In the genomic region with DNA sequence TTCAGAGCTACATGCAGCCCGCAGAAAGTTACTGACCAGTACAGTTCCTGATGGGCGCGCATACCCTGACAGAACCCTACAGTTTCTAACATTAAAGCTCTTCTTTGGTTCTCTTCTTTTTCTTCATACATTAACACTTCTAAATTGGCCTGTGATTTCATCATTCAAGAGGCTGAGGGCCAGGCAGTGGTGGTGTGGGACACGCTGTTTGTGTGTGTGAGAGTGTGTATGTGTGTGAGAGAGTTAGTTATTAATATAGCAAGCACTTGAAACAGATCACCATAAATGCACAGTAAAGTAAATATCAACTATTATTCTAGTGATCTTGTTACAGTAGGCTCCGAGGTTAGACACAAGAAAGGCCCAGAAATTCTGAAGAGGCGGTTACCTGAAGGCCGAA, we compare ENCODE assay signal across 8 mouse cellular contexts. TPM values are rescaled to one million over a fixed set of nuclear protein-coding genes. Genes with fewer than 3 reads are reported as not detected.
A peak's percentile ranks its signal among the peaks of the same experiment; 100 is the strongest.
DNase-seq lines count a peak whose midpoint lies in the region; ATAC-seq and TF ChIP-seq lines count a peak whose summit lies in the region.

No protein-coding gene starts in this region.

- TF ChIP-seq EP300 in liver, embryonic 14.5 days (IDR thresholded peaks at IDR 0.05; ENCODE audit: low read depth), result no peak
- no peak for TF ChIP-seq EP300 in stomach, postnatal 0 days (optimal IDR thresholded peaks at IDR 0.05)

- H3K4me2 ChIP-seq in liver, embryonic 14.5 days (ENCODE audit: low read depth), result peak overlapping the region; percentile 79
- peak overlapping the region; percentile 79 for H3K4me2 ChIP-seq in stomach, postnatal 0 days (replicated peaks; ENCODE audit: low read depth)

- ATAC-seq in liver, embryonic 14.5 days (ENCODE audit: insufficient read depth), result peak; percentile 8; the same call in 1 of the 2 replicates
- peak; percentile 31; the same call in 1 of the 2 replicates for ATAC-seq in stomach, postnatal 0 days (ENCODE audit: low FRiP score, low TSS enrichment)

- peak overlapping the region; percentile 87 for H3K27ac ChIP-seq in gastrocnemius, adult 2 months
- H3K27ac ChIP-seq in thymus, adult 2 months (ENCODE audit: control insufficient read depth, insufficient read depth, low read length), result no peak overlapping the region
- no peak overlapping the region; the same call in 1 of the 2 replicates for H3K27ac ChIP-seq in liver, embryonic 14.5 days
- H3K27ac ChIP-seq in stomach, postnatal 0 days (replicated peaks), result no peak overlapping the region

- no peak for TF ChIP-seq CTCF in gastrocnemius, adult 2 months (IDR thresholded peaks at IDR 0.05)
- no peak for TF ChIP-seq CTCF in thymus, adult 2 months (IDR thresholded peaks at IDR 0.05; ENCODE audit: borderline replicate concordance, control insufficient read depth, extremely low read depth, insufficient read depth, low read length, poor library complexity)
- TF ChIP-seq CTCF in liver, embryonic 14.5 days (IDR thresholded peaks at IDR 0.05; ENCODE audit: low read depth), result no peak
- TF ChIP-seq CTCF in stomach, postnatal 0 days (IDR thresholded peaks at IDR 0.05; ENCODE audit: low read depth), result no peak

- DNase-seq in gastrocnemius, adult 2 months, result peak; percentile 22
- DNase-seq in gastrocnemius, postnatal 10 days, result no peak
- DNase-seq in thymus, adult 2 months, result no peak
- DNase-seq in thymus, postnatal 0 days (ENCODE audit: low spot score), result no peak
- DNase-seq in liver, embryonic 14.5 days (ENCODE audit: low read depth in 3 of 3, low spot score in 3 of 3), result no peak
- no peak for DNase-seq in stomach, postnatal 0 days (ENCODE audit: low spot score)
- no peak for DNase-seq in adrenal gland, adult 2 months
- no peak for DNase-seq in gastrocnemius, postnatal 14 days

- H3K36me3 ChIP-seq in thymus, adult 2 months (ENCODE audit: control insufficient read depth, insufficient read depth, low read length), result peaks cover 10% of the 10 kb centered on the region; the same call in 1 of the 2 replicates
- H3K36me3 ChIP-seq in liver, embryonic 14.5 days (replicated peaks; ENCODE audit: control insufficient read depth, insufficient read depth, low read depth), result peaks cover 29% of the 10 kb centered on the region
- peaks cover 3% of the 10 kb centered on the region; the same call in 1 of the 2 replicates for H3K36me3 ChIP-seq in stomach, postnatal 0 days (ENCODE audit: control insufficient read depth, insufficient read depth, low read length)

- 68% methylated on average over 7 of the region's 7 CpGs for WGBS in thymus, adult 2 months
- WGBS in liver, embryonic 14.5 days (ENCODE audit: insufficient replicate concordance), result 71% methylated on average over 7 of the region's 7 CpGs
- 59% methylated on average over 7 of the region's 7 CpGs for WGBS in stomach, postnatal 0 days

- no peak for TF ChIP-seq POLR2A in thymus, adult 2 months (IDR thresholded peaks at IDR 0.05; ENCODE audit: control insufficient read depth, extremely low read depth, insufficient read depth, low read length, poor library complexity)

- peak overlapping the region; percentile 84 for H3K4me3 ChIP-seq in gastrocnemius, adult 2 months
- H3K4me3 ChIP-seq in thymus, adult 2 months (ENCODE audit: control insufficient read depth, insufficient read depth, low read length), result peak overlapping the region; percentile 34
- peak overlapping the region; percentile 77 to 98 for H3K4me3 ChIP-seq in liver, embryonic 14.5 days (ENCODE audit: insufficient read depth in 1 of 2, low read depth in 2 of 2, low read length in 2 of 2)
- peak overlapping the region; percentile 64 for H3K4me3 ChIP-seq in stomach, postnatal 0 days (ENCODE audit: low read depth, low read length)

- H3K9ac ChIP-seq in liver, embryonic 14.5 days (replicated peaks), result peak overlapping the region; percentile 68
- 0 out of 2 replicates have a peak overlapping the region, but pooled peaks have one; percentile 5 for H3K9ac ChIP-seq in stomach, postnatal 0 days (ENCODE audit: low read length)

- H3K27me3 ChIP-seq in thymus, adult 2 months (ENCODE audit: control insufficient read depth, insufficient read depth, low read length), result no peaks in the 10 kb centered on the region
- no peaks in the 10 kb centered on the region for H3K27me3 ChIP-seq in liver, embryonic 14.5 days (ENCODE audit: control insufficient read depth, insufficient read depth, low read length)
- no peaks in the 10 kb centered on the region for H3K27me3 ChIP-seq in stomach, postnatal 0 days (ENCODE audit: control insufficient read depth, insufficient read depth, low read length)

- intact Hi-C loops in gastrocnemius, adult 2 months (cut with DNase I), result no loop called here
- intact Hi-C loops in gastrocnemius, postnatal 14 days (cut with DNase I; ENCODE audit: low total_unique reads), result no loop called here

- peaks cover 6% of the 10 kb centered on the region for H3K4me1 ChIP-seq in thymus, adult 2 months (replicated peaks; ENCODE audit: control insufficient read depth, insufficient read depth, low read length)
- peaks cover 3 to 7% of the 10 kb centered on the region in 2 experiments; a peak in 3 of 4 replicates for H3K4me1 ChIP-seq in liver, embryonic 14.5 days (replicated peaks; ENCODE audit: control insufficient read depth in 2 of 2, insufficient read depth in 2 of 2, low read length in 1 of 2)
- no peaks in the 10 kb centered on the region for H3K4me1 ChIP-seq in stomach, postnatal 0 days (replicated peaks; ENCODE audit: control insufficient read depth, insufficient read depth)

- no peaks in the 10 kb centered on the region for H3K9me3 ChIP-seq in liver, embryonic 14.5 days (ENCODE audit: control insufficient read depth, low read length)
- H3K9me3 ChIP-seq in stomach, postnatal 0 days (ENCODE audit: control insufficient read depth, low read length), result no peaks in the 10 kb centered on the region

RNA-seq across cellular contexts. Expression of a gene that starts 0.4 kb away (rescaled TPM):
- total RNA-seq in gastrocnemius, adult 2 months (2021), result 1 to 10 TPM in 1 of 2 experiments, under 1 TPM in 1; 0.81 to 2.0 TPM
- 10 to 100 TPM in 1 of 2 experiments, 1 to 10 TPM in 1; 7.1 to 11.3 TPM for total RNA-seq in gastrocnemius, postnatal 10 days (2021)
- 46.1 and 52.7 TPM in 2 replicates for polyA plus RNA-seq in thymus, adult 2 months (2012; rRNA removed)
- 28.0 and 31.5 TPM in 2 replicates for polyA plus RNA-seq in thymus, postnatal 0 days (2015; fragmentation: Nextera tagmentation; extraction: Ambion mirVana)
- 27.8 and 39.7 TPM in 2 replicates for polyA plus RNA-seq in liver, embryonic 14.5 days (2012; rRNA removed)
- 27.6 and 31.5 TPM in 2 replicates for polyA plus RNA-seq in liver, embryonic 14.5 days (2014; fragmentation: Nextera tagmentation; extraction: Ambion mirVana)
- 4.4 and 5.7 TPM in 2 replicates for polyA plus RNA-seq in stomach, postnatal 0 days (2015; fragmentation: Nextera tagmentation; extraction: Ambion mirVana)
- total RNA-seq in adrenal gland, adult 2 months (2021), result 1 to 10 TPM; 3.0 to 4.1 TPM
- 1.9 and 3.6 TPM in 2 replicates for polyA plus RNA-seq in adrenal gland, adult 2 months (2012; rRNA removed)
- total RNA-seq in gastrocnemius, postnatal 14 days (2021), result 1 to 10 TPM; 5.3 TPM

RNA-seq across cellular contexts. Expression of a gene that starts 10.3 kb away (rescaled TPM):
- total RNA-seq in gastrocnemius, adult 2 months (2021), result under 1 TPM; 0.75 to 0.87 TPM
- under 1 TPM; 0.36 to 0.59 TPM for total RNA-seq in gastrocnemius, postnatal 10 days (2021)
- polyA plus RNA-seq in thymus, adult 2 months (2012; rRNA removed), result 0.32 and 0.38 TPM in 2 replicates
- 0.21 and 0.29 TPM in 2 replicates for polyA plus RNA-seq in thymus, postnatal 0 days (2015; fragmentation: Nextera tagmentation; extraction: Ambion mirVana)
- polyA plus RNA-seq in liver, embryonic 14.5 days (2012; rRNA removed), result 0.17 and 0.25 TPM in 2 replicates
- polyA plus RNA-seq in liver, embryonic 14.5 days (2014; fragmentation: Nextera tagmentation; extraction: Ambion mirVana), result 0.06 TPM in 1 of 2 replicates, not detected in the other
- polyA plus RNA-seq in stomach, postnatal 0 days (2015; fragmentation: Nextera tagmentation; extraction: Ambion mirVana), result not detected in 2 replicates
- total RNA-seq in adrenal gland, adult 2 months (2021), result under 1 TPM in 1 of 2 experiments, not detected in 1; 0.61 TPM
- 0.07 and 0.08 TPM in 2 replicates for polyA plus RNA-seq in adrenal gland, adult 2 months (2012; rRNA removed)
- total RNA-seq in gastrocnemius, postnatal 14 days (2021), result under 1 TPM; 0.31 to 0.62 TPM

RNA-seq across cellular contexts. Expression of a gene that starts 21.9 kb away (rescaled TPM):
- 1 to 10 TPM; 1.6 to 2.7 TPM for total RNA-seq in gastrocnemius, adult 2 months (2021)
- 1 to 10 TPM; 1.9 to 2.0 TPM for total RNA-seq in gastrocnemius, postnatal 10 days (2021)
- 2.4 and 3.0 TPM in 2 replicates for polyA plus RNA-seq in thymus, adult 2 months (2012; rRNA removed)
- polyA plus RNA-seq in thymus, postnatal 0 days (2015; fragmentation: Nextera tagmentation; extraction: Ambion mirVana), result 2.3 TPM in 2 replicates
- 4.2 TPM in 2 replicates for polyA plus RNA-seq in liver, embryonic 14.5 days (2012; rRNA removed)
- polyA plus RNA-seq in liver, embryonic 14.5 days (2014; fragmentation: Nextera tagmentation; extraction: Ambion mirVana), result 6.0 and 6.6 TPM in 2 replicates
- 15.0 and 17.1 TPM in 2 replicates for polyA plus RNA-seq in stomach, postnatal 0 days (2015; fragmentation: Nextera tagmentation; extraction: Ambion mirVana)
- total RNA-seq in adrenal gland, adult 2 months (2021), result 10 to 100 TPM; 25.1 to 28.0 TPM
- polyA plus RNA-seq in adrenal gland, adult 2 months (2012; rRNA removed), result 15.7 and 26.0 TPM in 2 replicates
- total RNA-seq in gastrocnemius, postnatal 14 days (2021), result 1 to 10 TPM; 1.5 to 2.1 TPM

RNA-seq across cellular contexts. Expression of a gene that starts 27.3 kb away (rescaled TPM):
- total RNA-seq in gastrocnemius, adult 2 months (2021), result 10 to 100 TPM; 20.0 to 21.3 TPM
- 10 to 100 TPM; 24.9 to 25.5 TPM for total RNA-seq in gastrocnemius, postnatal 10 days (2021)
- 88.3 and 95.0 TPM in 2 replicates for polyA plus RNA-seq in thymus, adult 2 months (2012; rRNA removed)
- polyA plus RNA-seq in thymus, postnatal 0 days (2015; fragmentation: Nextera tagmentation; extraction: Ambion mirVana), result 43.9 and 47.9 TPM in 2 replicates
- 19.6 and 22.0 TPM in 2 replicates for polyA plus RNA-seq in liver, embryonic 14.5 days (2012; rRNA removed)
- polyA plus RNA-seq in liver, embryonic 14.5 days (2014; fragmentation: Nextera tagmentation; extraction: Ambion mirVana), result 23.5 and 26.1 TPM in 2 replicates
- polyA plus RNA-seq in stomach, postnatal 0 days (2015; fragmentation: Nextera tagmentation; extraction: Ambion mirVana), result 36.2 and 38.7 TPM in 2 replicates
- total RNA-seq in adrenal gland, adult 2 months (2021), result 10 to 100 TPM; 57.3 to 61.3 TPM
- polyA plus RNA-seq in adrenal gland, adult 2 months (2012; rRNA removed), result 161 and 184 TPM in 2 replicates
- 10 to 100 TPM; 23.1 to 25.1 TPM for total RNA-seq in gastrocnemius, postnatal 14 days (2021)

RNA-seq across cellular contexts. Expression of a gene that starts 39.4 kb away (rescaled TPM):
- 100 to 1,000 TPM; 221 to 231 TPM for total RNA-seq in gastrocnemius, adult 2 months (2021)
- total RNA-seq in gastrocnemius, postnatal 10 days (2021), result 100 to 1,000 TPM; 136 to 138 TPM
- polyA plus RNA-seq in thymus, adult 2 months (2012; rRNA removed), result 98.5 and 104 TPM in 2 replicates
- 88.6 and 107 TPM in 2 replicates for polyA plus RNA-seq in thymus, postnatal 0 days (2015; fragmentation: Nextera tagmentation; extraction: Ambion mirVana)
- 17.3 and 20.5 TPM in 2 replicates for polyA plus RNA-seq in liver, embryonic 14.5 days (2012; rRNA removed)
- polyA plus RNA-seq in liver, embryonic 14.5 days (2014; fragmentation: Nextera tagmentation; extraction: Ambion mirVana), result 26.5 and 32.8 TPM in 2 replicates
- 54.4 and 74.9 TPM in 2 replicates for polyA plus RNA-seq in stomach, postnatal 0 days (2015; fragmentation: Nextera tagmentation; extraction: Ambion mirVana)
- 100 to 1,000 TPM; 165 to 168 TPM for total RNA-seq in adrenal gland, adult 2 months (2021)
- 80.0 and 91.9 TPM in 2 replicates for polyA plus RNA-seq in adrenal gland, adult 2 months (2012; rRNA removed)
- 100 to 1,000 TPM; 157 to 161 TPM for total RNA-seq in gastrocnemius, postnatal 14 days (2021)

Comparison
In these comparisons a context has a peak if more than half of its experiments do, and no peak if none do; other contexts are left out.
1. H3K4me3 ChIP-seq: peak in every context shown above with its lines; median percentile 88 in liver, embryonic 14.5 days; 84 in gastrocnemius, adult 2 months; 64 in stomach, postnatal 0 days; 34 in thymus, adult 2 months.